Mouse (Mus musculus) heart, embryonic 14.5 days (tissue): ENCODE data around the gene Stox2. TPM values are rescaled to one million over a fixed set of nuclear protein-coding genes. Genes with fewer than 3 reads are reported as not detected.

Experiments
- ATAC-seq: fragments of 200-750 bp; cut with Nextera tagmentation; 2 replicates; pipeline ENCODE4 v1.8.0; 2017; ENCODE audit warnings: low read depth, moderate TSS enrichment; ENCODE audit not compliant: insufficient number of reproducible peaks, insufficient read depth, low FRiP score
- H3K27ac ChIP-seq, 2 experiments: fragments of 200-500 bp in 1 of 2; fragments of 300-500 bp in 1 of 2; sonication (generic) in 1 of 2; replicated peaks in 1 of 2; 2 replicates each; pipeline ENCODE4 v1.5.1; 2012 to 2014; ENCODE audit warnings: low read depth in 2 of 2, low read length in 2 of 2, control low read depth in 1 of 2, mild to moderate bottlenecking in 1 of 2, mixed read lengths in 1 of 2; ENCODE audit not compliant: control insufficient read depth in 1 of 2, insufficient read depth in 1 of 2
- H3K27me3 ChIP-seq: fragments of 300-500 bp; sonication (generic); 2 replicates; pipeline ENCODE4 v1.6.1; 2014; ENCODE audit warnings: mild to moderate bottlenecking, low read length, control low read depth; ENCODE audit not compliant: control insufficient read depth, insufficient read depth
- H3K36me3 ChIP-seq: fragments of 300-500 bp; sonication (generic); 2 replicates; pipeline ENCODE4 v1.6.1; 2014; ENCODE audit warnings: mild to moderate bottlenecking, control low read depth, low read length, mixed read lengths; ENCODE audit not compliant: control insufficient read depth, insufficient read depth
- H3K4me1 ChIP-seq, 2 experiments: fragments of 200-500 bp in 1 of 2; fragments of 300-500 bp in 1 of 2; sonication (generic) in 1 of 2; 2 replicates each; pipeline ENCODE4 v1.6.1; 2012 to 2014; ENCODE audit warnings: low read length in 2 of 2, control low read depth in 1 of 2, mixed read lengths in 1 of 2; ENCODE audit not compliant: control insufficient read depth in 2 of 2, insufficient read depth in 2 of 2
- H3K4me2 ChIP-seq: fragments of 300-500 bp; sonication (generic); 2 replicates; pipeline ENCODE4 v1.6.1; 2014; ENCODE audit warnings: mild to moderate bottlenecking, low read length
- H3K4me3 ChIP-seq, 2 experiments: fragments of 200-500 bp in 1 of 2; fragments of 300-500 bp in 1 of 2; sonication (generic) in 1 of 2; 2 replicates each; pipeline ENCODE4 v1.5.1; 2012 to 2014; ENCODE audit warnings: low read length in 2 of 2, mild to moderate bottlenecking in 2 of 2, control low read depth in 1 of 2, low read depth in 1 of 2, moderate library complexity in 1 of 2; ENCODE audit not compliant: control insufficient read depth in 1 of 2, insufficient read depth in 1 of 2
- H3K9ac ChIP-seq: fragments of 300-500 bp; sonication (generic); 2 replicates; pipeline ENCODE4 v1.6.1; 2014; ENCODE audit warnings: mild to moderate bottlenecking, low read length
- H3K9me3 ChIP-seq: fragments of 300-500 bp; sonication (generic); 2 replicates; pipeline ENCODE4 v1.6.1; 2016; ENCODE audit warnings: low read length, control low read depth; ENCODE audit not compliant: control insufficient read depth
- WGBS: fragments of 180-500 bp; shearing (Covaris S2); extraction: QIAGEN DNeasy Blood & Tissue Kit; methylation state at CpG from one replicate; pipeline ENCODE4 v1.1.7; 2014; 5-methylcytosine and 5-hydroxymethylcytosine counted together
- polyA plus RNA-seq: library from polyadenylated mRNA; unstranded; fragments of >200 nt; fragmentation: Nextera tagmentation; extraction: Ambion mirVana; gene quantifications from 2 replicates; pipeline ENCODE4 v1.2.1, GENCODE M21; 2014

Gene Stox2
- polyA plus RNA-seq, 1 experiment from 2014 or later, result 10.9 TPM

- H3K27ac ChIP-seq, result no peak overlapping the region
- H3K4me1 ChIP-seq, result no peaks in the 10 kb centered on the region
- H3K4me2 ChIP-seq, result no peak overlapping the region
- H3K27me3 ChIP-seq, result no peaks in the 10 kb centered on the region
- H3K36me3 ChIP-seq, result peaks cover 35% of the 10 kb centered on the region
- 98% methylated on average over 1 of the region's 1 CpGs for WGBS
- H3K4me3 ChIP-seq, result no peak overlapping the region
- ATAC-seq, result no peak
- no peaks in the 10 kb centered on the region for H3K9me3 ChIP-seq
- no peak overlapping the region for H3K9ac ChIP-seq
Measured at GRCm38 (mm10) chr8:47196391-47196790, 249.8 kb downstream of the Stox2 start.

DNA sequence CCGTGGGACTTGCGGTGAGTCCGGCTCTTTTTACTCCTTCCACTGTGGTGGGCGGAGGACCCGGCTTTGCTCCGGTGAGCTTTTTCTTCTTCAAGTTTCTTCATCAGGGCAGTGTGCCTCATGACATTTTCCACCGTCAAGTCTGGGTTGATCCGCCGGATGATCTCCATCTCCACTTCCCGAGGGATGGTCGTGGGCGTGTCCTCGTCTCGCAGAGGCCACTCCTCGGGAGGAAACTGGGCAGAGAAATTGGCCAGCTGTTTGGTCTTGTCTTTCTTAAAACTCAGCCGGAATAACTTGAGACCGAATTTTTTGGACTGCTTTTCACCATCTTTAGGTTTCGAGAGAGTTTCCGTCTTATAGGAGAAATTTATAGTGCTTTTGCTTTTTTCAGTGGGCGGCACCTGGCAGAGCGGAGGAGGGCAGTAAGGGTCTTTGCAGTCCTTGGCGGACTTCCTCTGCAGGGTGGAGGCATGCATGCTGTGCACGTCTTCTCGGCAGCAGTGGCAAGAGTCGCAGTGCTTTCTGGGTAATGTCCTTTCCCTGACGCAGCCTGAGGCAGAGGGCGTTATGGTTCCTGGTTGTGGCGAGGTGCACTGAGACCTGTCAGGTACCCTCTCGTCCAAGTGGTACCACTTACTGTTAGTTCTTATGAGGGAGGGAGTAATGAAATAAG, 252.7 kb downstream of the Stox2 start:
- H3K27me3 ChIP-seq, result no peaks in the 10 kb centered on the region
- 91% methylated on average over 29 of the region's 29 CpGs for WGBS
- no peak overlapping the region for H3K4me3 ChIP-seq
- H3K9ac ChIP-seq, result no peak overlapping the region
- H3K36me3 ChIP-seq, result peaks cover 39% of the 10 kb centered on the region
- no peak overlapping the region for H3K27ac ChIP-seq
- H3K9me3 ChIP-seq, result no peaks in the 10 kb centered on the region
- H3K4me1 ChIP-seq, result no peaks in the 10 kb centered on the region
- no peak overlapping the region for H3K4me2 ChIP-seq
- ATAC-seq, result no peak

DNA sequence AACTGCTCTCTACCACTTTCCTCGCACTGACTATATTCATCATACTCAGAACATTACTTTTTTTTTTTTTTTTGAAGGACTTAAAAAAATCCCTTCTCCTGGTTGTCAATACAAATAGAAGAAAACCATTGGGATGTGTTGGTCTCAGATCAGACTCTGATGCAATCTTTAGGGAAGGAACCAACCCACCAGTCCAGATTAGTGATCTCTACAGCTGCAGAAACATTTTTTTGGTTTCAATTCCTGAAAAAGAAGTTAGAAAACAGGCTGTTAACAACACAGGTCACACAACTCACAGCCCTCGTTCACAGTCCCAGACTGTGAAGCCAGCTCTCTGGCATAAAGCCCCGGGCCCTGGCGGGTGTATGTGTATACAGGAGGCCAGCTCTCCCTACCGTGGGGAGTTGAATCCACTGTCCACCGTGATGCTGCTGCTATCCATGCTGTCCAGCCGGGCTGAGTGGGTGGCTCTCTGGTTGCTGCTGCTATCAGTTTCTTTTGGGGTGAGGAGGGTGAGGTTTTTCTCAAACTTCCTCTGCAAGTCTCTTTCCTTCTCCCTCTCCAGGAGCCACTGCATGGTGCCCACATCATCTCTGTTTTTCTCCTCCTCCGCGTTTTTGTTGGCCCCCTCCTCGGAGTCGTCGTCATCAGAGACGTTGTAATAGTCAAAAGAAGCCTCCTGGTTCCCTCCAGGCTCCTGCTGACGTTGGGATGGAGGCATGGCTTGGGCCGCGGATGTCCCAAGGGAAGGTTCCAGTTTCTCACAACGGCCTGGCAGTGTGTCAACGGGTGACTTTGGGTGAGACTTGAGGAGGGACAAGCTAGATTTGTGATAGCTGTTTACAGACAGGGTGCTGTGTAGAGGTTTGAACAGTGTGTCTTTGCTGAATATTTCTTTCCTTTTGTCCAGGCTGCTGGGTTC, 254.5 kb downstream of the Stox2 start:
- Histone ChIP-seq H3K36me3 (peaks cover 39% of the 10 kb centered on the region), H3K9ac (no peak overlapping the region), H3K9me3 (no peaks in the 10 kb centered on the region), H3K4me2 (no peak overlapping the region), H3K4me3 (no peak overlapping the region), H3K27me3 (no peaks in the 10 kb centered on the region), H3K27ac (no peak overlapping the region), H3K4me1 (no peaks in the 10 kb centered on the region)
- ATAC-seq, result no peak
- 91% methylated on average over 18 of the region's 18 CpGs for WGBS

DNA sequence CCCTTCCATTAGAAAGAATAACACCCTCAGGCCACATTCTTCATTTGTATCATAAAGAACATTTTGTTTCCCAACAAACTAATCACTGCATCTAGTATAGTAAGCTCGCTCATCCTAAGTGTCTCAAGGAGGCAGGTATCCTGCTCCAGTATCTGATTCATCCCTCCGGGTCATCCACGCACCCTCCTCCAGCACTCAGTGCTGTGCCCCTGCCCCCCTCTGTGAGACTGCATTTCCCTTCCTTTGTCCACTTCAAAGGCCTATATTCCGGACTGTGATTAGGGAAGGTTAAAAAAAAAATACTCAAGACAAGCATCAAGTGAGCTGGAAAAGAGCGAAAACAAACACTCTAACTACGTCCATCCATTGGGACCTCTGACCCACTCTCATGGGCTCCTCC, 260.8 kb downstream of the Stox2 start:
- Histone ChIP-seq H3K27me3 (no peaks in the 10 kb centered on the region), H3K9ac (no peak overlapping the region), H3K27ac (no peak overlapping the region), H3K9me3 (no peaks in the 10 kb centered on the region), H3K4me3 (no peak overlapping the region), H3K4me2 (no peak overlapping the region), H3K4me1 (no peaks in the 10 kb centered on the region), H3K36me3 (peaks cover 18% of the 10 kb centered on the region)
- no peak for ATAC-seq
- WGBS, result 82% methylated on average over 6 of the region's 6 CpGs

- Histone ChIP-seq H3K9me3 (no peaks in the 10 kb centered on the region), H3K4me3 (no peak overlapping the region), H3K27me3 (no peaks in the 10 kb centered on the region), H3K9ac (no peak overlapping the region), H3K4me1 (no peaks in the 10 kb centered on the region), H3K36me3 (peaks cover 14% of the 10 kb centered on the region), H3K27ac (no peak overlapping the region), H3K4me2 (no peak overlapping the region)
- no peak for ATAC-seq
- 89% methylated on average over 6 of the region's 6 CpGs for WGBS
Measured at GRCm38 (mm10) chr8:47182771-47183558, 263.2 kb downstream of the Stox2 start.

- no peak for ATAC-seq
- 83% methylated on average over 4 of the region's 4 CpGs for WGBS
- H3K9me3 ChIP-seq, result no peaks in the 10 kb centered on the region
Measured at GRCm38 (mm10) chr8:47182292-47182691, 263.9 kb downstream of the Stox2 start.

GRCm38 (mm10) chr8:47181032-47181698, 265.0 kb downstream of the Stox2 start:
- no peak for ATAC-seq
- H3K4me2 ChIP-seq, result no peak overlapping the region
- no peak overlapping the region for H3K9ac ChIP-seq
- no peaks in the 10 kb centered on the region for H3K4me1 ChIP-seq
- WGBS, result 90% methylated on average over 18 of the region's 18 CpGs
- no peaks in the 10 kb centered on the region for H3K27me3 ChIP-seq
- peaks cover 9% of the 10 kb centered on the region for H3K36me3 ChIP-seq
- H3K4me3 ChIP-seq, result no peak overlapping the region
- H3K9me3 ChIP-seq, result no peaks in the 10 kb centered on the region
- no peak overlapping the region for H3K27ac ChIP-seq

More at GRCm38 (mm10) chr8:47182292-47182691, 263.9 kb downstream of the Stox2 start:
- H3K4me3 ChIP-seq, result no peak overlapping the region
- H3K27me3 ChIP-seq, result no peaks in the 10 kb centered on the region
- H3K4me1 ChIP-seq, result no peaks in the 10 kb centered on the region
- H3K9ac ChIP-seq, result no peak overlapping the region
- peaks cover 14% of the 10 kb centered on the region for H3K36me3 ChIP-seq
- H3K4me2 ChIP-seq, result no peak overlapping the region
- no peak overlapping the region for H3K27ac ChIP-seq
